20 mouse cellular contexts compared by ENCODE assay signal in the genomic region with DNA sequence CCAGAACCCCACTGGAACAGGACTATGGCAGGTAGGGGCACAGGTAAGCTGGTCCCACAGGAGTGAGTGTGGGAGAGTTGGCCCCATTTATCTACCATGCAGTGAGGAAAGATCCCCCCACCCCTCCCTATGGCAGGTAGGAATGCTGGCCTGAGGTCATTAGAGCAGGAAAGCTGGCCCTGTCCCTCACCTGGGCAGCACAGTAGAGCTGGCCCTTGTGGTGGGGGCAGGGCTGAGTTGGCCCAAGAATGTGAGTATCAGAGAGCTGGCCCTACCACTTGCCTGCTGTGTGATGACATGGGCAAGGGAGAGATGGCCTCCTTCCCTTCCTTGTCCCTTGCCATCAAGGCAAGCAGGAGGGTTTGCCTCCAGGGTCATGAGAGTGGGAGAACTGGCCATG.
A peak's percentile ranks its signal among the peaks of the same experiment; 100 is the strongest.
DNase-seq lines count a peak whose midpoint lies in the region; ATAC-seq and TF ChIP-seq lines count a peak whose summit lies in the region.
"Had no signal": no experiment of that assay in that cellular context is flagged by ENCODE, and none has a peak within 500 bp of the region (broad histone marks: within the 10 kb centered on the region; RNA-seq: fewer than 3 reads in every experiment).

No protein-coding gene starts in this region.

- TF ChIP-seq CTCF in kidney, adult 2 months (conservative IDR thresholded peaks at IDR 0.05; ENCODE audit: insufficient read depth, insufficient read length, low read depth, low read length), result no peak

- H3K27me3 ChIP-seq in kidney, adult 2 months (replicated peaks; ENCODE audit: control insufficient read depth, insufficient read depth, low read length), result no peaks in the 10 kb centered on the region
- no peaks in the 10 kb centered on the region for H3K27me3 ChIP-seq in kidney, embryonic 14.5 days (ENCODE audit: control insufficient read depth, insufficient read depth, low read length)
- no peaks in the 10 kb centered on the region for H3K27me3 ChIP-seq in kidney, embryonic 16.5 days (ENCODE audit: insufficient read depth, low read length)
- 0 out of 2 replicates have a peak, but pooled peaks cover 4% of the 10 kb centered on the region for H3K27me3 ChIP-seq in kidney, embryonic 15.5 days
- H3K27me3 ChIP-seq: embryonic facial prominence, embryonic 12.5 days; forebrain, embryonic 13.5 days; forebrain, embryonic 15.5 days had no signal

- TF ChIP-seq POLR2A in kidney, adult 2 months (IDR thresholded peaks at IDR 0.05; ENCODE audit: low read depth, low read length), result no peak

- peak; percentile 45 for DNase-seq in kidney, adult 2 months
- DNase-seq in kidney, postnatal 10 days, result peak; percentile 16
- peak; percentile 30 to 69 for DNase-seq in kidney, postnatal 36 days
- no peak for DNase-seq in testis, postnatal 14 days (ENCODE audit: low spot score)
- DNase-seq in cerebellum, adult 9-11 months, result no peak
- DNase-seq: adrenal gland, adult 2 months; adrenal gland, postnatal 10 days; adrenal gland, postnatal 25 days; cerebellum, adult 11 months; cerebellum, adult 18-20 months; cerebellum, adult 8-10 months; cerebellum, postnatal 10 days; cerebellum, postnatal 25 days had no signal

- peaks cover 8% of the 10 kb centered on the region for H3K4me1 ChIP-seq in kidney, adult 2 months (ENCODE audit: control insufficient read depth, insufficient read depth, low read length)
- H3K4me1 ChIP-seq in kidney, embryonic 14.5 days (ENCODE audit: control insufficient read depth, insufficient read depth, low read length), result no peaks in the 10 kb centered on the region
- no peaks in the 10 kb centered on the region for H3K4me1 ChIP-seq in kidney, embryonic 16.5 days (ENCODE audit: insufficient read depth, low read length)
- H3K4me1 ChIP-seq in kidney, embryonic 15.5 days, result 0 out of 2 replicates have a peak, but pooled peaks cover 7% of the 10 kb centered on the region
- H3K4me1 ChIP-seq: embryonic facial prominence, embryonic 10.5 days; embryonic facial prominence, embryonic 12.5 days; forebrain, embryonic 13.5 days; forebrain, embryonic 15.5 days had no signal

- H3K4me3 ChIP-seq in kidney, adult 2 months (ENCODE audit: insufficient read depth, low read depth, low read length), result no peak overlapping the region
- no peak overlapping the region for H3K4me3 ChIP-seq in kidney, embryonic 14.5 days (ENCODE audit: low read length)
- H3K4me3 ChIP-seq in kidney, embryonic 16.5 days (ENCODE audit: low read length), result no peak overlapping the region
- no peak overlapping the region for H3K4me3 ChIP-seq in kidney, embryonic 15.5 days (replicated peaks)
- H3K4me3 ChIP-seq: embryonic facial prominence, embryonic 10.5 days; embryonic facial prominence, embryonic 12.5 days; forebrain, embryonic 13.5 days; forebrain, embryonic 15.5 days had no signal

- no peak overlapping the region for H3K4me2 ChIP-seq in kidney, embryonic 14.5 days (replicated peaks; ENCODE audit: low read depth, low read length)
- H3K4me2 ChIP-seq in kidney, embryonic 16.5 days (replicated peaks; ENCODE audit: low read depth, low read length), result no peak overlapping the region
- H3K4me2 ChIP-seq in kidney, embryonic 15.5 days, result no peak overlapping the region
- H3K4me2 ChIP-seq: embryonic facial prominence, embryonic 12.5 days; forebrain, embryonic 13.5 days; forebrain, embryonic 15.5 days had no signal

- no peak overlapping the region; the same call in 1 of the 2 replicates for H3K9ac ChIP-seq in kidney, embryonic 14.5 days (ENCODE audit: low read depth, low read length)
- H3K9ac ChIP-seq in kidney, embryonic 16.5 days (replicated peaks; ENCODE audit: low read length), result no peak overlapping the region
- H3K9ac ChIP-seq in kidney, embryonic 15.5 days, result no peak overlapping the region
- H3K9ac ChIP-seq: embryonic facial prominence, embryonic 12.5 days; forebrain, embryonic 13.5 days; forebrain, embryonic 15.5 days had no signal

- peak overlapping the region; percentile 83 for H3K27ac ChIP-seq in kidney, adult 2 months (ENCODE audit: insufficient read depth, low read depth, low read length)
- H3K27ac ChIP-seq in kidney, embryonic 14.5 days (ENCODE audit: low read depth, low read length), result no peak overlapping the region
- no peak overlapping the region for H3K27ac ChIP-seq in kidney, embryonic 16.5 days (ENCODE audit: low read length)
- H3K27ac ChIP-seq in kidney, embryonic 15.5 days, result no peak overlapping the region
- H3K27ac ChIP-seq: embryonic facial prominence, embryonic 10.5 days; embryonic facial prominence, embryonic 12.5 days; forebrain, embryonic 13.5 days; forebrain, embryonic 15.5 days had no signal

- H3K9me3 ChIP-seq in kidney, embryonic 14.5 days (ENCODE audit: control insufficient read depth, low read length), result no peaks in the 10 kb centered on the region
- no peaks in the 10 kb centered on the region for H3K9me3 ChIP-seq in kidney, embryonic 16.5 days (ENCODE audit: low read length)
- no peaks in the 10 kb centered on the region for H3K9me3 ChIP-seq in kidney, embryonic 15.5 days (replicated peaks)
- H3K9me3 ChIP-seq: embryonic facial prominence, embryonic 10.5 days; embryonic facial prominence, embryonic 12.5 days; forebrain, embryonic 13.5 days; forebrain, embryonic 15.5 days had no signal

- ATAC-seq in kidney, embryonic 14.5 days (ENCODE audit: low FRiP score, low TSS enrichment), result no peak
- ATAC-seq in kidney, embryonic 16.5 days (ENCODE audit: low FRiP score, low TSS enrichment), result peak; percentile 27
- no peak; the same call in 1 of the 2 replicates for ATAC-seq in kidney, embryonic 15.5 days (replicated peaks; ENCODE audit: low FRiP score)
- ATAC-seq: forebrain, embryonic 13.5 days; forebrain, embryonic 15.5 days had no signal

- no peaks in the 10 kb centered on the region for H3K36me3 ChIP-seq in kidney, adult 2 months (ENCODE audit: control insufficient read depth, insufficient read depth, low read length)
- H3K36me3 ChIP-seq in kidney, embryonic 14.5 days (ENCODE audit: control insufficient read depth, insufficient read depth, low read length), result no peaks in the 10 kb centered on the region
- H3K36me3 ChIP-seq in kidney, embryonic 16.5 days (ENCODE audit: insufficient read depth, low read length), result no peaks in the 10 kb centered on the region
- no peaks in the 10 kb centered on the region for H3K36me3 ChIP-seq in kidney, embryonic 15.5 days
- H3K36me3 ChIP-seq: embryonic facial prominence, embryonic 10.5 days; embryonic facial prominence, embryonic 12.5 days; forebrain, embryonic 15.5 days had no signal

Comparison
In these comparisons a context has a peak if more than half of its experiments do, and no peak if none do; other contexts are left out.
1. DNase-seq: peak in kidney, adult 2 months (single experiment), kidney, postnatal 10 days (single experiment) and kidney, postnatal 36 days (2 of 2); none in testis, postnatal 14 days (single experiment) and cerebellum, adult 9-11 months (single experiment).